Mouse (Mus musculus) lung, adult 2 months (tissue): ENCODE results near the gene Dtx3l.

Experiments
- CTCF ChIP-seq: fragments of 200-500 bp; IDR thresholded peaks from 2 replicates; pipeline ENCODE4 v1.5.1; 2011; ENCODE audit warnings: mild to moderate bottlenecking, low read length, control low read depth; ENCODE audit not compliant: insufficient read depth
- POLR2A ChIP-seq: fragments of 200-500 bp; IDR thresholded peaks from 2 replicates; pipeline ENCODE4 v1.6.1; 2011; ENCODE audit warnings: low read depth, mild to moderate bottlenecking, control low read depth, low read length, borderline replicate concordance; ENCODE audit errors: extremely low read depth

DNA sequence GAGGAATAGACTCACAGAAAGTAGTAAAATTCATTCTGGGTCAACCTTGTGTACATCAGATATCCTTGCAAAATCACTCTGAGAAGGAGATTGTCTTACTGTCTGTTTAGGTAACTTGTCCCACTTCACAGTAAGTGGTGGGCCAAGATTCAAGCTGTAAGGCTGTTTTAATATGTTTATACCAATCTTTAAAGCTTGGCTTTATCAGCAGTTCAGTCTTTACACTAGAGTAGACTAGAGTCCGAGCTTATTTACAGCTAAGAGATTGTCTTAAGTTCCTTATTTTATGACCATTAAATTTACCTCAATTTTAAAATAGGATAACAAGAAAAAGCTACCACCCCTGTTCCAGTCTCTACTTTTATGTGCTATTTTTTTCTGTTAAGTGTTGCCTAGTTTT, 49.0 kb upstream of the Dtx3l start:
- no peak for TF ChIP-seq CTCF
- no peak for TF ChIP-seq POLR2A
